Mouse (Mus musculus) neutrophil, adult 5-6 weeks (primary cell): Measurements from ENCODE around the gene Fxn. TPM values are rescaled to one million over a fixed set of nuclear protein-coding genes. Genes with fewer than 3 reads are reported as not detected.

Experiments used
- ATAC-seq: fragments of 151-379, 151-347 bp; 2 replicates; pipeline ENCODE4 v1.8.0; 2017; ENCODE audit warnings: mild to moderate bottlenecking, moderate TSS enrichment; ENCODE audit not compliant: insufficient number of reproducible peaks, poor library complexity, low FRiP score, severe bottlenecking; ENCODE audit errors: extremely low read depth
- total RNA-seq: library from RNA; stranded (forward); fragments of 200-1000 nt; gene quantifications from 2 replicates; pipeline ENCODE4 v1.2.3, GENCODE M21; 2017

Gene Fxn
- total RNA-seq, 1 experiment from 2014 or later, result 4.5 TPM

GRCm38 (mm10) chr19:24212552-24213249 lies 67.7 kb downstream of the Fxn start:
- no peak for ATAC-seq

Other genes starting within 250 kb of the Fxn start
- gene Fam189a2, start 249.6 kb downstream of the Fxn start, total RNA-seq, result not detected in 2 replicates
- 1.8 and 2.8 TPM in 2 replicates for gene Tjp2, start 55.6 kb downstream of the Fxn start, total RNA-seq
- gene Fam122a, start 196.8 kb upstream of the Fxn start, total RNA-seq, result 41.4 and 44.2 TPM in 2 replicates